Mouse (Mus musculus) G1E (cell line): ENCODE results near the gene Arsa.

Source experiments
- CTCF ChIP-seq: IDR thresholded peaks from 2 replicates; pipeline ENCODE4 v1.5.1; 2012; ENCODE audit warnings: low read depth, low read length, inconsistent platforms, mixed read lengths
- GATA1 ChIP-seq: IDR thresholded peaks from 2 replicates; pipeline ENCODE4 v1.6.1; 2012; ENCODE audit warnings: borderline replicate concordance, low read length, inconsistent platforms, mixed read lengths
- POLR2AphosphoS5 ChIP-seq: IDR thresholded peaks from 2 replicates; pipeline ENCODE4 v1.6.1; 2012; ENCODE audit warnings: low read depth, low read length, inconsistent platforms; ENCODE audit not compliant: insufficient replicate concordance
- TAL1 ChIP-seq: conservative IDR thresholded peaks from 2 replicates; pipeline ENCODE4 v1.6.1; 2012; ENCODE audit warnings: low read depth, low read length, inconsistent platforms, mixed read lengths

GRCm38 (mm10) chr15:89471476-89471875 lies 5.7 kb downstream of the Arsa start:
- TF ChIP-seq CTCF: no peak
- no peak for TF ChIP-seq GATA1
- TF ChIP-seq TAL1: no peak
- TF ChIP-seq POLR2AphosphoS5: no peak
